ENCODE assay signal across 9 mouse cellular contexts in the genomic region with DNA sequence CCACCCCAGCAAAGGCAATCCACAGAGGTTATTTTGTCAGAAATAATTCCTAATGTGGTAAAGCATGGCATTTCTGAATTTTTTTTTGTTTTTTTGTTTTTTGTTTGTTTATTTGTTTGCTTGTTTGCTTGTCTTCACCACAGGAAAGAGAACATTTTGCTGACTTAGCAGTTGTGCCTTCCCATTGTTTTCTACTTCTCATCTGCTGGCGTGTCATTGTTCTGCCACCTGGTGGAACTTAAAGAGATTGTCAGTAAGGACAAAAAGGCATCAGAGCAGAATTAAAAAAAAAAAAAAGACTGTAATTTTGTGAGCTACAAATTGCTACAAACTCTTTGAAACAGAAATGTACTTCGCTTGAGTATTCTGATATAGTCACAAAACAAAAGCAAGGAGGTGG.
DNase-seq lines count a peak whose midpoint lies in the region; ATAC-seq and TF ChIP-seq lines count a peak whose summit lies in the region.
"Had no signal": no experiment of that assay in that cellular context is flagged by ENCODE, and none has a peak within 500 bp of the region (broad histone marks: within the 10 kb centered on the region; RNA-seq: fewer than 3 reads in every experiment).

No protein-coding gene starts in this region.

- no peak for DNase-seq in heart, adult 2 months
- DNase-seq in heart, embryonic 10.5 days (ENCODE audit: low spot score): no peak
- DNase-seq in layer of hippocampus, adult 2 months (ENCODE audit: low spot score in 2 of 2): peak in 1 of 2 experiments; percentile 28
- no peak for DNase-seq in layer of hippocampus, postnatal 36 days
- peak; percentile 8 for DNase-seq in MEL (ENCODE audit: low read depth, low spot score)
- DNase-seq in lung, postnatal 0 days (ENCODE audit: low spot score): peak; percentile 39
- no peak for DNase-seq in gastrocnemius, postnatal 36 days

- peak; percentile 77 for TF ChIP-seq CTCF in heart, adult 2 months (IDR thresholded peaks at IDR 0.05)
- TF ChIP-seq CTCF in layer of hippocampus, adult 2 months (conservative IDR thresholded peaks at IDR 0.05): peak; percentile 78
- peak in 1 of 3 experiments; percentile 19; a peak in 1 of 6 replicates for TF ChIP-seq CTCF in MEL (IDR thresholded peaks at IDR 0.05 in 2 of 3, conservative IDR thresholded peaks at IDR 0.05 in 1 of 3; ENCODE audit: control insufficient read depth in 1 of 3, insufficient read depth in 1 of 3, low read depth in 2 of 3, low read length in 3 of 3, poor library complexity in 1 of 3, severe bottlenecking in 1 of 3)
- peak; percentile 60 for TF ChIP-seq CTCF in lung, postnatal 0 days (IDR thresholded peaks at IDR 0.05)

- no peak overlapping the region for H3K27ac ChIP-seq in heart, adult 2 months
- no peak overlapping the region for H3K27ac ChIP-seq in heart, embryonic 10.5 days
- no peak overlapping the region for H3K27ac ChIP-seq in layer of hippocampus, adult 2 months
- no peak overlapping the region for H3K27ac ChIP-seq in MEL (ENCODE audit: control insufficient read depth, low read depth, low read length)
- H3K27ac ChIP-seq in lung, postnatal 0 days (ENCODE audit: low read length): no peak overlapping the region
- H3K27ac ChIP-seq: embryonic facial prominence, embryonic 13.5 days had no signal

- TF ChIP-seq POLR2A in heart, adult 2 months (IDR thresholded peaks at IDR 0.05; ENCODE audit: insufficient read depth, low read depth, low read length): no peak
- no peak for TF ChIP-seq POLR2A in MEL (IDR thresholded peaks at IDR 0.05; ENCODE audit: control insufficient read depth in 1 of 2, insufficient read depth in 1 of 2, low read depth in 1 of 2, low read length in 2 of 2, poor library complexity in 1 of 2)

- 10% methylated on average over 2 of the region's 2 CpGs for WGBS in heart, adult 2 months
- 15% methylated on average over 2 of the region's 2 CpGs for WGBS in heart, embryonic 10.5 days
- 20% methylated on average over 2 of the region's 2 CpGs for WGBS in lung, postnatal 0 days

- no peak for TF ChIP-seq EP300 in heart, adult 2 months (IDR thresholded peaks at IDR 0.05; ENCODE audit: insufficient read depth, low read depth, low read length)
- TF ChIP-seq EP300 in MEL (IDR thresholded peaks at IDR 0.05; ENCODE audit: low read depth in 1 of 2, low read length in 2 of 2): no peak
- TF ChIP-seq EP300 in lung, postnatal 0 days (IDR thresholded peaks at IDR 0.05): no peak

- intact Hi-C loops in heart, adult 2 months (cut with DNase I): loop anchor here (10.0 kb wide), 1 partner anchor 868 kb away; no protein-coding TSS in a partner anchor
- intact Hi-C loops in gastrocnemius, postnatal 36 days (cut with DNase I): loop anchor here (10.0 kb wide), 1 partner anchor 708 kb away; no protein-coding TSS in a partner anchor

- peak; percentile 13 for TF ChIP-seq RAD21 in MEL (IDR thresholded peaks at IDR 0.05; ENCODE audit: low read depth, low read length)

- H3K36me3 ChIP-seq in heart, adult 2 months (ENCODE audit: control insufficient read depth, insufficient read depth, low read length): no peaks in the 10 kb centered on the region
- H3K36me3 ChIP-seq in heart, embryonic 10.5 days: no peaks in the 10 kb centered on the region
- H3K36me3 ChIP-seq in MEL (ENCODE audit: control insufficient read depth in 1 of 2, insufficient read depth in 2 of 2, low read length in 2 of 2): no peaks in the 10 kb centered on the region
- no peaks in the 10 kb centered on the region for H3K36me3 ChIP-seq in lung, postnatal 0 days (ENCODE audit: insufficient read depth, low read length)
- H3K36me3 ChIP-seq: embryonic facial prominence, embryonic 13.5 days had no signal

- H3K4me1 ChIP-seq in heart, adult 2 months (ENCODE audit: control insufficient read depth, insufficient read depth, low read length): no peaks in the 10 kb centered on the region
- H3K4me1 ChIP-seq in heart, embryonic 10.5 days: no peaks in the 10 kb centered on the region
- no peaks in the 10 kb centered on the region for H3K4me1 ChIP-seq in MEL (ENCODE audit: control insufficient read depth in 1 of 2, insufficient read depth in 2 of 2, low read length in 2 of 2)
- H3K4me1 ChIP-seq in lung, postnatal 0 days (ENCODE audit: insufficient read depth, low read depth, low read length): no peaks in the 10 kb centered on the region
- H3K4me1 ChIP-seq: embryonic facial prominence, embryonic 13.5 days had no signal

- no peak overlapping the region for H3K4me3 ChIP-seq in heart, adult 2 months
- no peak overlapping the region for H3K4me3 ChIP-seq in heart, embryonic 10.5 days
- no peak overlapping the region for H3K4me3 ChIP-seq in layer of hippocampus, adult 2 months
- H3K4me3 ChIP-seq in MEL (ENCODE audit: control insufficient read depth in 1 of 2, insufficient read depth in 1 of 2, low read depth in 2 of 2, low read length in 2 of 2): no peak overlapping the region
- no peak overlapping the region for H3K4me3 ChIP-seq in lung, postnatal 0 days (ENCODE audit: low read depth, low read length)
- H3K4me3 ChIP-seq: embryonic facial prominence, embryonic 13.5 days had no signal

- H3K9me3 ChIP-seq in heart, embryonic 10.5 days: no peaks in the 10 kb centered on the region; the same call in 1 of the 2 replicates
- H3K9me3 ChIP-seq in MEL (replicated peaks; ENCODE audit: insufficient read depth, low read length): no peaks in the 10 kb centered on the region
- H3K9me3 ChIP-seq in lung, postnatal 0 days (ENCODE audit: low read length): no peaks in the 10 kb centered on the region
- H3K9me3 ChIP-seq: embryonic facial prominence, embryonic 13.5 days had no signal

- no peaks in the 10 kb centered on the region for H3K27me3 ChIP-seq in heart, adult 2 months (ENCODE audit: control insufficient read depth, insufficient read depth, low read length)
- no peaks in the 10 kb centered on the region for H3K27me3 ChIP-seq in heart, embryonic 10.5 days (ENCODE audit: insufficient read depth, poor library complexity, severe bottlenecking)
- H3K27me3 ChIP-seq in MEL (ENCODE audit: control insufficient read depth in 1 of 2, insufficient read depth in 2 of 2, low read length in 2 of 2): no peaks in the 10 kb centered on the region
- no peaks in the 10 kb centered on the region for H3K27me3 ChIP-seq in lung, postnatal 0 days (replicated peaks; ENCODE audit: insufficient read depth, low read length)
- H3K27me3 ChIP-seq: embryonic facial prominence, embryonic 13.5 days had no signal

- no peak overlapping the region for H3K9ac ChIP-seq in heart, adult 2 months (ENCODE audit: low read depth, low read length)
- H3K9ac ChIP-seq in MEL (ENCODE audit: control insufficient read depth, low read depth, low read length, poor library complexity, severe bottlenecking): no peak overlapping the region
- H3K9ac ChIP-seq in lung, postnatal 0 days (replicated peaks; ENCODE audit: low read depth): no peak overlapping the region
- H3K9ac ChIP-seq: embryonic facial prominence, embryonic 13.5 days had no signal

- H3K4me2 ChIP-seq in lung, postnatal 0 days (replicated peaks; ENCODE audit: low read depth, low read length): no peak overlapping the region
- H3K4me2 ChIP-seq: embryonic facial prominence, embryonic 13.5 days had no signal

- H3K79me2 ChIP-seq in heart, adult 2 months (replicated peaks; ENCODE audit: control insufficient read depth, insufficient read depth, low read length): no peaks in the 10 kb centered on the region
- H3K79me2 ChIP-seq in MEL (ENCODE audit: control insufficient read depth, insufficient read depth, low read length, poor library complexity): no peaks in the 10 kb centered on the region

- ATAC-seq in lung, postnatal 0 days: no peak
- ATAC-seq in erythroid progenitor cell, adult 5-6 weeks (replicated peaks; ENCODE audit: low FRiP score, poor library complexity, severe bottlenecking): no peak

TF ChIP-seq in MEL, 35 proteins besides CTCF, POLR2A, EP300 and RAD21:
- TF ChIP-seq MAFK (IDR thresholded peaks at IDR 0.05; ENCODE audit: borderline replicate concordance, low read depth, low read length): peak; percentile 67; the same call in 1 of the 2 replicates
- no peak; the same call in 1 of the 2 replicates for TF ChIP-seq SMC3 (IDR thresholded peaks at IDR 0.05; ENCODE audit: low read depth, low read length)
- no peak for TF ChIP-seq HCFC1 (IDR thresholded peaks at IDR 0.05; ENCODE audit: low read depth, low read length)
- no peak for TF ChIP-seq CHD1 (IDR thresholded peaks at IDR 0.05; ENCODE audit: low read depth, low read length)
- no peak for TF ChIP-seq MEF2A (IDR thresholded peaks at IDR 0.05; ENCODE audit: extremely low read depth, insufficient replicate concordance, low read depth, low read length, poor library complexity, severe bottlenecking)
- TF ChIP-seq NRF1 (IDR thresholded peaks at IDR 0.05; ENCODE audit: insufficient read depth, low read depth, low read length, poor library complexity, severe bottlenecking): no peak

Comparison
In these comparisons a context has a peak if more than half of its experiments do, and no peak if none do; other contexts are left out.
1. DNase-seq: peak in MEL (single experiment) and lung, postnatal 0 days (single experiment); none in heart, adult 2 months (0 of 2), heart, embryonic 10.5 days (single experiment), layer of hippocampus, postnatal 36 days (0 of 2) and gastrocnemius, postnatal 36 days (0 of 2).